In genomic region chr2:93791516-93792499, GRCm38 (mm10) we compare ENCODE assay signal across 8 mouse cellular contexts. TPM values are rescaled to one million over a fixed set of nuclear protein-coding genes. Genes with fewer than 3 reads are reported as not detected.
DNase-seq lines count a peak whose midpoint lies in the region; ATAC-seq and TF ChIP-seq lines count a peak whose summit lies in the region.

No protein-coding gene starts in this region.

- H3K27me3 ChIP-seq in embryonic facial prominence, embryonic 10.5 days (replicated peaks; ENCODE audit: low read depth, poor library complexity, severe bottlenecking) = no peaks in the 10 kb centered on the region
- no peaks in the 10 kb centered on the region for H3K27me3 ChIP-seq in heart, postnatal 0 days (ENCODE audit: control insufficient read depth, insufficient read depth, low read length)
- no peaks in the 10 kb centered on the region for H3K27me3 ChIP-seq in lung, embryonic 15.5 days

- peak overlapping the region; percentile 67 for H3K27ac ChIP-seq in embryonic facial prominence, embryonic 10.5 days (replicated peaks)
- H3K27ac ChIP-seq in heart, postnatal 0 days (ENCODE audit: low read depth) = peak overlapping the region; percentile 34; the same call in 1 of the 2 replicates
- H3K27ac ChIP-seq in lung, embryonic 15.5 days = peak overlapping the region; percentile 83

- DNase-seq in spleen, postnatal 36 days (ENCODE audit: low spot score in 2 of 2) = peak; percentile 13 to 14
- no peak for DNase-seq in spleen, postnatal 14 days (ENCODE audit: low spot score in 2 of 2)
- no peak for DNase-seq in embryonic facial prominence, embryonic 10.5 days (ENCODE audit: low spot score)
- peak; percentile 52 for DNase-seq in heart, postnatal 0 days (ENCODE audit: low spot score)
- DNase-seq in kidney, postnatal 10 days = peak; percentile 82
- DNase-seq in retina, postnatal 1 day = no peak
- DNase-seq in frontal cortex, postnatal 14 days (ENCODE audit: low spot score in 2 of 2) = no peak

- H3K36me3 ChIP-seq in embryonic facial prominence, embryonic 10.5 days (replicated peaks) = peaks cover 88% of the 10 kb centered on the region
- peaks cover 53% of the 10 kb centered on the region for H3K36me3 ChIP-seq in heart, postnatal 0 days (replicated peaks; ENCODE audit: control insufficient read depth, insufficient read depth, low read length)
- H3K36me3 ChIP-seq in lung, embryonic 15.5 days = peaks cover 29% of the 10 kb centered on the region

- H3K9me3 ChIP-seq in embryonic facial prominence, embryonic 10.5 days = no peaks in the 10 kb centered on the region
- no peaks in the 10 kb centered on the region for H3K9me3 ChIP-seq in heart, postnatal 0 days (replicated peaks; ENCODE audit: control insufficient read depth, low read length)
- H3K9me3 ChIP-seq in lung, embryonic 15.5 days = no peaks in the 10 kb centered on the region

- no peak overlapping the region for H3K4me3 ChIP-seq in embryonic facial prominence, embryonic 10.5 days
- no peak overlapping the region for H3K4me3 ChIP-seq in heart, postnatal 0 days (ENCODE audit: low read depth, low read length)
- H3K4me3 ChIP-seq in lung, embryonic 15.5 days = no peak overlapping the region

- TF ChIP-seq EP300 in heart, postnatal 0 days (IDR thresholded peaks at IDR 0.05; ENCODE audit: low read depth) = no peak

- H3K4me1 ChIP-seq in embryonic facial prominence, embryonic 10.5 days = peaks cover 17% of the 10 kb centered on the region
- H3K4me1 ChIP-seq in heart, postnatal 0 days (ENCODE audit: control insufficient read depth, insufficient read depth) = peaks cover under 1% of the 10 kb centered on the region; the same call in 1 of the 2 replicates
- peaks cover 23% of the 10 kb centered on the region for H3K4me1 ChIP-seq in lung, embryonic 15.5 days

- H3K9ac ChIP-seq in heart, postnatal 0 days (replicated peaks; ENCODE audit: low read depth, low read length) = no peak overlapping the region
- no peak overlapping the region for H3K9ac ChIP-seq in lung, embryonic 15.5 days

- ATAC-seq in heart, postnatal 0 days (ENCODE audit: insufficient read depth, low read depth) = peak; percentile 86
- peak; percentile 93 for ATAC-seq in lung, embryonic 15.5 days (ENCODE audit: borderline replicate concordance, extremely low read depth, low FRiP score, low TSS enrichment)

- 58% methylated on average over 13 of the region's 13 CpGs for WGBS in embryonic facial prominence, embryonic 10.5 days
- WGBS in heart, postnatal 0 days = 48% methylated on average over 13 of the region's 13 CpGs
- WGBS in lung, embryonic 15.5 days = 26% methylated on average over 13 of the region's 13 CpGs

- no peak; the same call in 1 of the 2 replicates for TF ChIP-seq CTCF in heart, postnatal 0 days (IDR thresholded peaks at IDR 0.05; ENCODE audit: low read depth)

- no peak overlapping the region for H3K4me2 ChIP-seq in heart, postnatal 0 days (ENCODE audit: low read depth, low read length)
- no peak overlapping the region for H3K4me2 ChIP-seq in lung, embryonic 15.5 days

RNA-seq across cellular contexts. Expression of gene Ext2, which starts 30.6 kb away (rescaled TPM):
- polyA plus RNA-seq in embryonic facial prominence, embryonic 10.5 days (2016; fragmentation: Nextera tagmentation; extraction: Ambion mirVana) = 73.6 and 76.0 TPM in 2 replicates
- 32.8 TPM in 2 replicates for total RNA-seq in heart, postnatal 0 days (2014; rRNA removed; ENCODE audit: low replicate concordance)
- polyA plus RNA-seq in heart, postnatal 0 days (2015; fragmentation: Nextera tagmentation; extraction: Ambion mirVana) = 38.2 and 40.3 TPM in 2 replicates
- polyA plus RNA-seq in lung, embryonic 15.5 days (2015; fragmentation: Nextera tagmentation; extraction: Ambion mirVana) = 125 and 134 TPM in 2 replicates

RNA-seq across cellular contexts. Expression of gene Accs, which starts 57.9 kb away (rescaled TPM):
- 10.9 and 11.2 TPM in 2 replicates for polyA plus RNA-seq in embryonic facial prominence, embryonic 10.5 days (2016; fragmentation: Nextera tagmentation; extraction: Ambion mirVana)
- 8.4 and 42.5 TPM in 2 replicates for total RNA-seq in heart, postnatal 0 days (2014; rRNA removed; ENCODE audit: low replicate concordance)
- polyA plus RNA-seq in heart, postnatal 0 days (2015; fragmentation: Nextera tagmentation; extraction: Ambion mirVana) = 6.1 and 6.2 TPM in 2 replicates
- polyA plus RNA-seq in lung, embryonic 15.5 days (2015; fragmentation: Nextera tagmentation; extraction: Ambion mirVana) = 7.4 and 9.2 TPM in 2 replicates

Comparison
In these comparisons a context has a peak if more than half of its experiments do, and no peak if none do; other contexts are left out.
1. DNase-seq: peak in spleen, postnatal 36 days (2 of 2), heart, postnatal 0 days (single experiment) and kidney, postnatal 10 days (single experiment); none in spleen, postnatal 14 days (0 of 2), embryonic facial prominence, embryonic 10.5 days (single experiment), retina, postnatal 1 day (single experiment) and frontal cortex, postnatal 14 days (0 of 2).
2. Peak in every context shown above with its lines, with median percentiles within 50 percentile points of each other: H3K27ac ChIP-seq.